Mouse (Mus musculus) right cerebral cortex, postnatal 25 days (tissue): ENCODE measurements around the gene Lmo7.
A peak's percentile ranks its signal among the peaks of the same experiment; 100 is the strongest.

ENCODE experiments used
- DNase-seq: peaks from one replicate; pipeline ENCODE4 v3.0.0; 2022

Lmo7 gene

DNA sequence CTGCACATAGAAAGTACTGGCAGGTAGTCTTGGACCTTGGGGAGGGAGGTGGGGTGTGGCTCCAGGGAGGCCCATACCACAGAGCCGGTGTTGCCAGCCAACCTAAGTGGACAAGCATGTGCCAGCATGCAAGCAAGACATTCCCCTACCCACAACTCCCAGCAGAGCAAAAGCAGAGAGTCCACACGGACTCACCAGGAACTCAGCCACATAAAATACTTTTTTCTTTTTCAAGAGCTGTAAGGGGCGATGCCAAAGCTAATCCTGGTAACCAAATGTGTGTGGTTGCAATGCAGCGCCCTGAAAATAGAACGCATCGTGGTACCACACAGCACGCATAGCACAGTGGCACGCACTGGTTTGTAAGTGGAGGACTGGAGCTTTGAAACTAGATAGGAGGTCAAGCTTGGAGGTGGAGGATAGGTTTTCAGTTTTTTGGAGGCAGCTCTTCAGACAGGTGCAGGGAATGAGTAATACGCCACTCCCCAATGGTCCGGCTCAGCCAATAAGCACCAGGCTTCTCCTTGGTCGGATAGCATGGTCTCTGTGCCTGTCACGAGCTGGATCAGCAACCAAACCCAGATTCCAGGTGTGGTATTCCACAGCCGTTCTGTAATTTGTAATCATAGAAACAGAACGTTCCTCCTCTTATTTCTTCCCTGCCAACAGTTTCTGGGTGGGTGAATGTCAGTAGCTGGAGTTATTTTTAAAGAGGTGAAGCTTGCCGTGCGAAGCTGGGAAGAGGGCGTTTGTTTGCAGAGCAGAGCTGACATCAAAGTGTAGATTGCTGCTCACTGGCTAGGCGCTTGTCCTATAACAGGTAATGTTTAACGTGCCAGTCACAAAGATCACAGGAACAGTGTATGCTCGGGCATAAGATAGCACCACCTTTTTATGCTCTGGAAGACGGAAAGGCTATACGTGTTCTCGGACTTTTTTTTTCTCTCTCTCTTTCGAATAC lies 110.3 kb downstream of the Lmo7 start:
- peak; percentile 71 for DNase-seq

GRCm38 (mm10) chr14:101841271-101841670 lies 111.5 kb downstream of the Lmo7 start:
- DNase-seq, result no peak

GRCm38 (mm10) chr14:101842521-101842920 lies 112.8 kb downstream of the Lmo7 start:
- DNase-seq, result no peak

DNA sequence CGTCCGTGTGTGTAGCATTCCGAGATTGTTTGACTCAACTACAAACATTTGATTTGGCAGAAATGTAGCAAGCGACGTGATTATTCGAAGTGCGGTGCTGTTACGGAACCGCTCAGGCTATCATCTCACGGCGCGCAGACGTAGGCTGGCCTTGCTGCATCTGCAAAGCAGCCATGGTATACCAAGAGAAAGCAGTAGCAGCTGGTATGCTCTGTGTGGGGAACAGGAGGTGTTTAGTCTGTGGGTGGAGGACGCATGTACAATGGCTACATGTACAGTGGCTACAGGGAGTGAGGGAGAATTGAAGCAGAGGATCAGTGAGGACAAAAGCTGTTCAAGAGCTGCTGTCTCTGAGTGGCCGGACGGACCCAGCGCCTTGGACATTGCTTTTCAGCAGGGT lies 113.7 kb downstream of the Lmo7 start:
- peak; percentile 73 for DNase-seq

- DNase-seq, result no peak
Observed at GRCm38 (mm10) chr14:101844467-101844866, 114.7 kb downstream of the Lmo7 start.

- DNase-seq, result no peak
Observed at GRCm38 (mm10) chr14:101846097-101846882, 116.5 kb downstream of the Lmo7 start.

DNA sequence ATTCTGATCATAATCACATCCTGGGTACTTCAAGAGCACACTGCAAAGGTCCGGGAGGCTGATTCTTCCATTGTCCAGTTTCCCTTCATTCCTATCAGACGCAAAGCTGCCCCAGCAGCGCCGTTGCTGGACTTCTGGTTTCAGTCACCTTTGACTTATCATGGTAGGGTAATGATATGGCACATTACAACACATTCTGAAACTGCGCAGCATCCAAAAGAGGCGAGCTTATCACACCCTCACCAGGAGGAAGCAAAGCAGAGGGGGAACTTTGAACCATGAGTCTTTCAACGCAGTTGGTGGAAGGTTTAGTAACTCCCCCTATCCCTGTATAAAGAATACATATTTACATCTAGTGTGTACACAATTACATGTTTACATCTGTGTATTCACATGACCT lies 117.8 kb downstream of the Lmo7 start:
- DNase-seq, result no peak

DNA sequence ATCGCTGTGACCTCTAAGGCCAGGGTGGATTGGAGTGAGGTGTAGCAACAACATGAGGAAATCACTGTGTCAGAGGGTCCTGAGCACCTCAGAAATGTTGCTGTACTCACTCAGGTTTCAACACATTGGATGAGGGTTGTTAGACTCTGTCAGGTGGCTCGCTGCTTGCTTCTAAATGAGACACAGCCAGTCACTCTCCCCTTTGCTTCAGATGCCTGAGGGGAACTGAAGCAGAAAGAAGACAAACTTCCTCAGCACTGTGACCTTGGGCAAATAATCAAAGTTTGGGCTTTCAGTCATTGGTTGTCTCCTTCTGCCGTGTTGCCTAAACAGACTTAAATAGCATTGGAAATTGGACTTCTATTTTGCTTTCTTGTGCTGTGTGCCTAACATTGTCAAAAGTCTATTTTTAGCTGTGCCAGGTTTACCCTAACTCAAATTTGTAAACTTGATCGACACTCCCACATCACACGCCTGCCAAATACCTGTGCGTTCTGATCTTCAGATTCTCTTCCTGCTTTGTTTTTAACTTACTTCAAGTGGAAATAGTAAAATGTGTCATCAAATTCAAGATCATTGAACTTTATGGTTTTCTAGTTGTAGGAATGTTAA lies 122.9 kb downstream of the Lmo7 start:
- no peak for DNase-seq

DNA sequence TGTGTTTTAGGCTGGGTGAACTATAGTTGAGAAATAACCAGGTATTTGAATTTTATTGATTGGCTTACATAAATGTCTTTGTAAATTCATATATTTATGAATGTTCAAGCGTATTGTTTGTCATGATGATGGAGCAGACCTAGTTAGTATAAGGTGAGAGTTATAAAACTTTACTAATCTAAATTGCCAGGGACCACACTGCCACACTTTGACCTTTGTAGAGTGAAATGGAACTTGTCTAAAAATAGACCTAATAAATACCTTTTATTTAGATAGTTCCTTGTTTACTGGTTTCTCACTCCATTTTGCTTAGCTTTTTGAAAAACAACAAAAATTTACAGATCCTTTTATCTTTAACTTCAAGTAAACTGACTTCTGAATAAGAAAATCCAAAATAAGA lies 123.5 kb downstream of the Lmo7 start:
- DNase-seq, result no peak

GRCm38 (mm10) chr14:101853722-101854121 lies 124.0 kb downstream of the Lmo7 start:
- no peak for DNase-seq

- no peak for DNase-seq
Observed at GRCm38 (mm10) chr14:101854226-101854625, 124.5 kb downstream of the Lmo7 start.

- no peak for DNase-seq
Observed at GRCm38 (mm10) chr14:101859305-101859886, 129.6 kb downstream of the Lmo7 start.

- no peak for DNase-seq
Observed at GRCm38 (mm10) chr14:101862088-101862487, 132.3 kb downstream of the Lmo7 start.

DNA sequence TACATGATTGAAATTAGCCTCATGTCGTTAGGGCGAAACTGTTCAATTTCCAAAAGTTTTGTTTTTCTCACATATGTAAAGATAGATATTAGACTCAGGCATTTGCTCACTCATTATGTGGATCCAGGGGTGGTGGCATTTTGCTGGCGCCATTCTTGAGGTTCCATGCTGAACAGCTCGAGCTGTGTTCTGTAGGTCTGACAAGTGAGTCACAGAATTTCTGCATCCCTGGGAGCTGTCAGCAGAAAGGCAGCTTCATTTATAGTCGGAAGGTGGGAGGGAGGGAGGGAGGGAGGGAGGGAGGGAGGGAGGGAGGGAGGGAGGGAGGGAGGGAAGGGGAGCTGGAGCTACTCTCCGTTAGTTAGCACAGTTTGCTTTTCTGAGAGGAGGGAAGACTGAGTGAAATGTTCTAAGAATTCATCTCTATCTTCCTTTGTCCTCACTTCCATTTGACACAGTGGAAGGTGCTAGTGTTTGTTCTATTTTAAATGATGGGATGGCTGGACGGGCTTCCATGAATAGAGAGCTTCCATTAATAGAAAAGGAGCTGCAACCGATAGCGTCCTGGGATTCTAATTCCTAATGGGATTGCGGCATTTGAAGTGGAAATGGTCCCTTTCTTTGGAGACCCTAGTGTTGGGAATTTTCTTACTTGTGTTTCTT lies 137.4 kb downstream of the Lmo7 start:
- peak; percentile 47 for DNase-seq

GRCm38 (mm10) chr14:101869145-101869544 lies 139.4 kb downstream of the Lmo7 start:
- no peak for DNase-seq

- no peak for DNase-seq
Observed at GRCm38 (mm10) chr14:101869661-101870060, 139.9 kb downstream of the Lmo7 start.

DNA sequence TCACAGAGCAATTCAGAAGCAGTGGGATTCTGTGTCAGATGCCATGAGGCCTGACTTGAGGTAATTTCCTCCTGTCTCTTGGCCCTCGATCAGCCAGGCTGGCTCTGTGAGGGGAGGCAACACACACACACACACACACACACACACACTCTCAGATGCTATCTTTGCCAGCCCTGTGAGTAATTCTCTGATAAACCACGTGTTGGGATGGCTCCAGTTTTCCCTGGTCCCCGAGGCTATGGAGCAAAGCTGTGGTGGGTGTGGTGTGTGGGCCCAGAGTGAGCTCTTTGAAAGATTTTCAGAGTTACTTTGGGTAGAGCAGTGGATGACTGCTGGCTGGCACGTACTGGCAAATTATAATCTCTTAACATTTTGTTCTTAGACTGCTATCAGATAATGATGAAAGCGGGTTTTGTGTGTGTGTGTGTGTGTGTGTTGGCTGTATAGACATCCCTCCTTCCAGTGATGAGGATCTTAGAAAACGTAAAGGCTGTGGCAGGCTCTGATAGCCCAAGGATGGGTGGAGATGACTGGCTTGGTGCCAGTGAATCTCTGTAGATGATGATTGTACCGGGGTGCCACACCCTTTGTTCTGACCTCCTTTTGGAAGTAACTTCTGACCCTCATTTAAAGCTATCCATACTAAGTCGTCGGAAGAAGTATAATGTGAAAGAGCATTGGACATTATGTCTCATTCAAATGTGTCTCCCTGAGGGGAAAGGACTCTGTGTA lies 140.6 kb downstream of the Lmo7 start:
- DNase-seq, result peak; percentile 65

DNA sequence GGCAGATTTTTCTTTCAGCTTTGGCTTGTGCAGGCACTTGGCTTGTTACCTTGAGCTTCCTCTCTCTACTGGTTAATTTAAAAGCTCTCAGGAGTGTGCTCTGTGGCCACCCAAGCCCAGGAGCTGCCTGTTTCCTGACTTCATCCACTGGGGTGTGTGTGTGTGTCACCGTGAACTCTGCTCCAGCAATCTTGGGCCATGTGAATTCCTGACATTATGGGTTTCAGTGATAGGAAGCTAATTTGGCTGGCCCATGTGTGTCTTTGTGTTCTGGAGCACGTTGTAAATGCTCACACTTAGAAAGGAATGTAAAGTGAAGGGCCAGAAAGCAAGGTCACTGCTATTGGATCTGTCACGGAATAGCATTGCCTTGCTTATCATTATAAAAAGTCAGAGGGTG lies 143.1 kb downstream of the Lmo7 start:
- DNase-seq, result no peak

- DNase-seq, result no peak
Observed at GRCm38 (mm10) chr14:101878346-101879049, 148.7 kb downstream of the Lmo7 start.

GRCm38 (mm10) chr14:101879050-101879694 lies 149.4 kb downstream of the Lmo7 start:
- DNase-seq, result no peak

- DNase-seq, result no peak
Observed at GRCm38 (mm10) chr14:101882966-101883365, 153.2 kb downstream of the Lmo7 start.
